Mouse (Mus musculus) embryonic fibroblast, embryonic 13.5 days (primary cell): Measurements from ENCODE around the gene Idh1.

Source experiments
- CTCF ChIP-seq: IDR thresholded peaks from 2 replicates; pipeline ENCODE4 v1.5.1; 2011; ENCODE audit warnings: mild to moderate bottlenecking, control low read depth, low read length, moderate library complexity, borderline replicate concordance; ENCODE audit not compliant: insufficient read depth
- POLR2A ChIP-seq: IDR thresholded peaks from 2 replicates; pipeline ENCODE4 v1.6.1; 2011; ENCODE audit warnings: low read depth, mild to moderate bottlenecking, control low read depth, low read length, moderate library complexity

DNA sequence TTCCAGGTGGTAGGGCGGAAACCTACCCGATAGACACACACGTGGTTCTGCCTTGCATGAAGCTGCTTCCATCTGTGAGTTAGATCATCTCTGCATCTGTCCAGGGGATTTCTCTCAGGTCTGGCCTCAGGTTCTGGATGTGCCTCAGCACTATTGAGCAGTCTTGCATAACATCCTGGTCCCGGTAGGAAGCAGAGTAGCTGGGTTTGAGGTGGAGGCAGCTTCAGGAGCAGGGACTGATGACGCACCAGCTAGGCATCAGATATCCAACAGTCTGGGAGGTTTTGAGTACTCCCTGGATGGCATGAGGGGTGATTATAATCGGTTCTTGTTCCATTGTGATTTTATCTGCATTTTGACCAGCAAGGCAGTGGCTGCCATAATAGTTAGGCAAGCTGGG, 48.7 kb downstream of the Idh1 start:
- TF ChIP-seq CTCF (no peak), POLR2A (no peak)
